In genomic region chr9:34824358-34825088, GRCm38 (mm10) we compare ENCODE assay signal across 17 mouse cellular contexts.
DNase-seq lines count a peak whose midpoint lies in the region; ATAC-seq and TF ChIP-seq lines count a peak whose summit lies in the region.
"Had no signal": no experiment of that assay in that cellular context is flagged by ENCODE, and none has a peak within 500 bp of the region (broad histone marks: within the 10 kb centered on the region; RNA-seq: fewer than 3 reads in every experiment).

No protein-coding gene starts in this region.

- no peak overlapping the region for H3K9ac ChIP-seq in forebrain, embryonic 16.5 days (replicated peaks; ENCODE audit: low read depth, low read length)
- no peak overlapping the region for H3K9ac ChIP-seq in forebrain, postnatal 0 days
- no peak overlapping the region for H3K9ac ChIP-seq in midbrain, postnatal 0 days (replicated peaks; ENCODE audit: low read length, poor library complexity, severe bottlenecking)
- H3K9ac ChIP-seq: heart, embryonic 13.5 days had no signal

- peak overlapping the region; percentile 10 for H3K4me2 ChIP-seq in forebrain, embryonic 16.5 days (ENCODE audit: low read length)
- no peak overlapping the region for H3K4me2 ChIP-seq in forebrain, postnatal 0 days (ENCODE audit: low read depth)
- no peak overlapping the region for H3K4me2 ChIP-seq in midbrain, postnatal 0 days (ENCODE audit: low read depth, low read length, poor library complexity, severe bottlenecking)
- H3K4me2 ChIP-seq: heart, embryonic 13.5 days had no signal

- H3K27ac ChIP-seq in forebrain, embryonic 16.5 days (ENCODE audit: low read length), result no peak overlapping the region
- H3K27ac ChIP-seq in forebrain, postnatal 0 days (ENCODE audit: low read depth, low read length), result no peak overlapping the region
- H3K27ac ChIP-seq in midbrain, postnatal 0 days (ENCODE audit: low read depth, low read length), result no peak overlapping the region
- H3K27ac ChIP-seq: heart, embryonic 13.5 days had no signal

- no peaks in the 10 kb centered on the region for H3K27me3 ChIP-seq in forebrain, embryonic 16.5 days (replicated peaks; ENCODE audit: control insufficient read depth, insufficient read depth, low read length)
- no peaks in the 10 kb centered on the region for H3K27me3 ChIP-seq in forebrain, postnatal 0 days (ENCODE audit: insufficient read depth, low read length)
- no peaks in the 10 kb centered on the region for H3K27me3 ChIP-seq in midbrain, postnatal 0 days (ENCODE audit: insufficient read depth, low read length)
- H3K27me3 ChIP-seq: heart, embryonic 13.5 days had no signal

- H3K36me3 ChIP-seq in forebrain, embryonic 16.5 days (ENCODE audit: control insufficient read depth, insufficient read depth), result no peaks in the 10 kb centered on the region
- H3K36me3 ChIP-seq in forebrain, postnatal 0 days (ENCODE audit: insufficient read depth), result no peaks in the 10 kb centered on the region
- no peaks in the 10 kb centered on the region for H3K36me3 ChIP-seq in midbrain, postnatal 0 days (ENCODE audit: insufficient read depth, low read length)
- H3K36me3 ChIP-seq: heart, embryonic 13.5 days had no signal

- peaks cover 18% of the 10 kb centered on the region for H3K4me1 ChIP-seq in forebrain, embryonic 16.5 days (replicated peaks; ENCODE audit: control insufficient read depth, insufficient read depth, low read length)
- H3K4me1 ChIP-seq in forebrain, postnatal 0 days (ENCODE audit: insufficient read depth), result peaks cover 5% of the 10 kb centered on the region; the same call in 1 of the 2 replicates
- peaks cover 5% of the 10 kb centered on the region; the same call in 1 of the 2 replicates for H3K4me1 ChIP-seq in midbrain, postnatal 0 days (ENCODE audit: insufficient read depth, low read length)
- H3K4me1 ChIP-seq: heart, embryonic 13.5 days had no signal

- DNase-seq in forebrain, postnatal 0 days, result no peak
- peak; percentile 15 for DNase-seq in layer of hippocampus, adult 11-12 months (ENCODE audit: low spot score)
- DNase-seq in layer of hippocampus, postnatal 14 days (ENCODE audit: low spot score in 2 of 2), result no peak
- DNase-seq in fat pad, adult 2 months (ENCODE audit: extremely low read depth, low read depth, low spot score), result peak; percentile 80
- peak; percentile 40 for DNase-seq in midbrain, postnatal 0 days (ENCODE audit: low spot score)
- DNase-seq in left cerebral cortex, postnatal 14 days (ENCODE audit: low spot score in 2 of 2), result no peak
- DNase-seq: cerebellum, adult 2 months; heart, postnatal 36 days; left cerebral cortex, postnatal 4 days; lung, adult 2 months; lung, postnatal 36 days; right cerebral cortex, postnatal 14 days; thymus, postnatal 14 days had no signal

- H3K4me3 ChIP-seq in forebrain, embryonic 16.5 days (replicated peaks; ENCODE audit: low read length), result no peak overlapping the region
- H3K4me3 ChIP-seq in forebrain, postnatal 0 days (ENCODE audit: low read depth, low read length), result no peak overlapping the region
- H3K4me3 ChIP-seq in midbrain, postnatal 0 days (ENCODE audit: low read depth, low read length), result no peak overlapping the region
- H3K4me3 ChIP-seq: erythroblast, embryonic 14.5 days; heart, embryonic 13.5 days had no signal

- intact Hi-C loops in left cerebral cortex, postnatal 14 days (cut with DNase I), result no loop called here

- ATAC-seq in forebrain, embryonic 16.5 days, result no peak
- no peak for ATAC-seq in forebrain, postnatal 0 days
- no peak for ATAC-seq in midbrain, postnatal 0 days (ENCODE audit: low FRiP score)
- ATAC-seq: intestine, postnatal 0 days had no signal

- WGBS in forebrain, embryonic 16.5 days, result 32% methylated on average over 18 of the region's 18 CpGs
- WGBS in forebrain, postnatal 0 days, result 31% methylated on average over 18 of the region's 18 CpGs
- 69% methylated on average over 18 of the region's 18 CpGs for WGBS in midbrain, postnatal 0 days

- H3K9me3 ChIP-seq in forebrain, embryonic 16.5 days (ENCODE audit: control insufficient read depth, low read length), result no peaks in the 10 kb centered on the region
- H3K9me3 ChIP-seq in forebrain, postnatal 0 days (ENCODE audit: low read length), result no peaks in the 10 kb centered on the region
- H3K9me3 ChIP-seq in midbrain, postnatal 0 days (ENCODE audit: low read length), result no peaks in the 10 kb centered on the region
- H3K9me3 ChIP-seq: heart, embryonic 13.5 days had no signal

- TF ChIP-seq CTCF in forebrain, postnatal 0 days (IDR thresholded peaks at IDR 0.05; ENCODE audit: low read depth), result no peak
- no peak for TF ChIP-seq CTCF in midbrain, postnatal 0 days (IDR thresholded peaks at IDR 0.05)

Comparison
In these comparisons a context has a peak if more than half of its experiments do, and no peak if none do; other contexts are left out.
1. DNase-seq: peak in layer of hippocampus, adult 11-12 months (single experiment), fat pad, adult 2 months (single experiment) and midbrain, postnatal 0 days (single experiment); none in forebrain, postnatal 0 days (single experiment), layer of hippocampus, postnatal 14 days (0 of 2) and left cerebral cortex, postnatal 14 days (0 of 2).